Mouse (Mus musculus) MEL (cell line): ENCODE results near the gene Fam219b. TPM values are rescaled to one million over a fixed set of nuclear protein-coding genes. Genes with fewer than 3 reads are reported as not detected.

Source experiments
- DNase-seq: peaks from one replicate; pipeline ENCODE4 v3.0.0; 2011; ENCODE audit warnings: low read depth, low spot score
- H3K27ac ChIP-seq: 2 replicates; pipeline ENCODE4 v1.5.1; 2012; ENCODE audit warnings: low read depth, mild to moderate bottlenecking, control low read depth, low read length, moderate library complexity; ENCODE audit not compliant: control insufficient read depth
- H3K27me3 ChIP-seq, 2 experiments: fragments of 150-350 bp in 1 of 2; sonication (generic) in 1 of 2; 2 replicates each; pipeline ENCODE4 v1.6.1; 2012; ENCODE audit warnings: low read length in 2 of 2, mild to moderate bottlenecking in 2 of 2, improper control_type of control experiment in 1 of 2, moderate library complexity in 1 of 2; ENCODE audit not compliant: insufficient read depth in 2 of 2, control insufficient read depth in 1 of 2
- H3K36me3 ChIP-seq, 2 experiments: 2 replicates each; pipeline ENCODE4 v1.6.1; 2012 to 2014; ENCODE audit warnings: low read length in 2 of 2, improper control_type of control experiment in 1 of 2, inconsistent platforms in 1 of 2, mild to moderate bottlenecking in 1 of 2; ENCODE audit not compliant: insufficient read depth in 2 of 2, control insufficient read depth in 1 of 2
- H3K4me1 ChIP-seq, 2 experiments: fragments of 150-350 bp in 1 of 2; sonication (generic) in 1 of 2; 2 replicates each; pipeline ENCODE4 v1.6.1; 2012; ENCODE audit warnings: low read length in 2 of 2, improper control_type of control experiment in 1 of 2, mild to moderate bottlenecking in 1 of 2; ENCODE audit not compliant: insufficient read depth in 2 of 2, control insufficient read depth in 1 of 2
- H3K4me3 ChIP-seq, 2 experiments: fragments of 150-350 bp in 1 of 2; sonication (generic) in 1 of 2; 2 replicates each; pipeline ENCODE4 v1.5.1; 2012; ENCODE audit warnings: low read depth in 2 of 2, low read length in 2 of 2, mild to moderate bottlenecking in 2 of 2, moderate library complexity in 2 of 2, control low read depth in 1 of 2, improper control_type of control experiment in 1 of 2; ENCODE audit not compliant: control insufficient read depth in 1 of 2, insufficient read depth in 1 of 2
- H3K79me2 ChIP-seq: 2 replicates; pipeline ENCODE4 v1.6.1; 2012; ENCODE audit warnings: mild to moderate bottlenecking, low read length, moderate library complexity; ENCODE audit not compliant: control insufficient read depth, poor library complexity, insufficient read depth
- H3K9ac ChIP-seq: 2 replicates; pipeline ENCODE4 v1.6.1; 2012; ENCODE audit warnings: low read depth, mild to moderate bottlenecking, control low read depth, low read length, moderate library complexity; ENCODE audit not compliant: control insufficient read depth, poor library complexity, severe bottlenecking
- H3K9me3 ChIP-seq: fragments of 150-350 bp; sonication (generic); replicated peaks from 2 replicates; pipeline ENCODE4 v1.6.1; 2012; ENCODE audit warnings: mild to moderate bottlenecking, low read length, improper control_type of control experiment, moderate library complexity; ENCODE audit not compliant: insufficient read depth
- BHLHE40 ChIP-seq: IDR thresholded peaks from 2 replicates; pipeline ENCODE4 v1.6.1; 2012; ENCODE audit warnings: low read depth, mild to moderate bottlenecking, inconsistent platforms, low read length, improper control_type of control experiment, borderline replicate concordance
- CTCF ChIP-seq, 3 experiments: IDR thresholded peaks in 2 of 3; conservative IDR thresholded peaks in 1 of 3; 2 replicates each; pipeline ENCODE4 v1.5.1; 2011 to 2012; ENCODE audit warnings: low read length in 3 of 3, low read depth in 2 of 3, mild to moderate bottlenecking in 2 of 3, improper control_type of control experiment in 1 of 3, inconsistent platforms in 1 of 3, mixed read lengths in 1 of 3, moderate library complexity in 1 of 3; ENCODE audit not compliant: control insufficient read depth in 1 of 3, insufficient read depth in 1 of 3, poor library complexity in 1 of 3, severe bottlenecking in 1 of 3
- E2F4 ChIP-seq: IDR thresholded peaks from 2 replicates; pipeline ENCODE4 v1.6.1; 2011; ENCODE audit warnings: low read depth, low read length, improper control_type of control experiment, borderline replicate concordance
- GATA1 ChIP-seq: IDR thresholded peaks from 2 replicates; pipeline ENCODE4 v1.6.1; 2011; ENCODE audit warnings: low read depth, low read length, improper control_type of control experiment
- JUND ChIP-seq: IDR thresholded peaks from 2 replicates; pipeline ENCODE4 v1.6.1; 2011; ENCODE audit warnings: low read depth, mild to moderate bottlenecking, improper control_type of control experiment, low read length
- KAT2A ChIP-seq: conservative IDR thresholded peaks from 2 replicates; pipeline ENCODE4 v1.6.1; 2012; ENCODE audit warnings: low read depth, low read length, improper control_type of control experiment, inconsistent platforms
- MAFK ChIP-seq: IDR thresholded peaks from 2 replicates; pipeline ENCODE4 v1.6.1; 2011; ENCODE audit warnings: low read depth, mild to moderate bottlenecking, low read length, improper control_type of control experiment, borderline replicate concordance
- MAX ChIP-seq: IDR thresholded peaks from 2 replicates; pipeline ENCODE4 v1.6.1; 2011; ENCODE audit warnings: low read length, improper control_type of control experiment
- MAZ ChIP-seq: IDR thresholded peaks from 2 replicates; pipeline ENCODE4 v1.6.1; 2012; ENCODE audit warnings: low read depth, mild to moderate bottlenecking, inconsistent platforms, low read length, improper control_type of control experiment
- MYC ChIP-seq: IDR thresholded peaks from 2 replicates; pipeline ENCODE4 v1.6.1; 2011; ENCODE audit warnings: low read depth, mild to moderate bottlenecking, low read length, improper control_type of control experiment, moderate library complexity
- POLR2A ChIP-seq, 2 experiments: IDR thresholded peaks; 2 replicates each; pipeline ENCODE4 v1.6.1; 2011 to 2012; ENCODE audit warnings: low read length in 2 of 2, mild to moderate bottlenecking in 2 of 2, control low read depth in 1 of 2, improper control_type of control experiment in 1 of 2, low read depth in 1 of 2, moderate library complexity in 1 of 2; ENCODE audit not compliant: control insufficient read depth in 1 of 2, insufficient read depth in 1 of 2, poor library complexity in 1 of 2
- POLR2AphosphoS2 ChIP-seq: IDR thresholded peaks from 2 replicates; pipeline ENCODE4 v1.6.1; 2011; ENCODE audit warnings: low read length, improper control_type of control experiment
- POLR2AphosphoS5 ChIP-seq: IDR thresholded peaks from 2 replicates; pipeline ENCODE4 v1.6.1; 2012; ENCODE audit warnings: low read depth, borderline replicate concordance, mild to moderate bottlenecking, inconsistent platforms, low read length, moderate library complexity, mixed read lengths
- RAD21 ChIP-seq: IDR thresholded peaks from 2 replicates; pipeline ENCODE4 v1.6.1; 2011; ENCODE audit warnings: mild to moderate bottlenecking, low read depth, low read length, improper control_type of control experiment
- TAL1 ChIP-seq: IDR thresholded peaks from 2 replicates; pipeline ENCODE4 v1.6.1; 2012; ENCODE audit warnings: mild to moderate bottlenecking, inconsistent platforms, low read length, moderate library complexity, mixed read lengths
- TCF12 ChIP-seq: IDR thresholded peaks from 2 replicates; pipeline ENCODE4 v1.6.1; 2014; ENCODE audit warnings: low read depth, mild to moderate bottlenecking, inconsistent platforms, low read length, improper control_type of control experiment, moderate library complexity
- UBTF ChIP-seq: IDR thresholded peaks from 2 replicates; pipeline ENCODE4 v1.6.1; 2012; ENCODE audit warnings: low read depth, mild to moderate bottlenecking, inconsistent platforms, low read length, improper control_type of control experiment, moderate library complexity, borderline replicate concordance; ENCODE audit not compliant: insufficient read depth
- USF1 ChIP-seq: IDR thresholded peaks from 2 replicates; pipeline ENCODE4 v1.6.1; 2014; ENCODE audit warnings: low read depth, mild to moderate bottlenecking, inconsistent platforms, low read length, improper control_type of control experiment, moderate library complexity
- USF2 ChIP-seq, 2 experiments: IDR thresholded peaks; 2 replicates each; pipeline ENCODE4 v1.6.1; 2011 to 2012; ENCODE audit warnings: improper control_type of control experiment in 2 of 2, low read length in 2 of 2, borderline replicate concordance in 1 of 2, inconsistent platforms in 1 of 2, low read depth in 1 of 2, mild to moderate bottlenecking in 1 of 2; ENCODE audit not compliant: insufficient read depth in 1 of 2
- ZNF384 ChIP-seq: IDR thresholded peaks from 2 replicates; pipeline ENCODE4 v1.6.1; 2012; ENCODE audit warnings: low read depth, mild to moderate bottlenecking, inconsistent platforms, low read length, improper control_type of control experiment
- polyA plus RNA-seq, 2 experiments: library from polyadenylated mRNA; stranded (reverse) in 1 of 2; unstranded in 1 of 2; fragments of >175 nt in 1 of 2; fragments of >200 nt in 1 of 2; gene quantifications; 2 replicates each; pipeline versions ENCODE4 v1.2.1 to v1.2.4; 2012; ENCODE audit warnings: low replicate concordance in 2 of 2, low read depth in 1 of 2; ENCODE audit not compliant: insufficient read length in 2 of 2, insufficient read depth in 1 of 2, missing spikeins in 1 of 2
- total RNA-seq: library from RNA; depleted of rRNA; stranded (reverse); fragments of 300-350 nt; gene quantifications from 2 replicates; pipeline ENCODE4 v1.2.3, GENCODE M21; 2012

Gene Fam219b
- total and polyA plus RNA-seq, 3 experiments, result 12.8 to 16.4 TPM; not detected in 1

GRCm38 (mm10) chr9:57584991-57585390 lies 47.7 kb downstream of the Fam219b start:
- no peak overlapping the region for H3K4me3 ChIP-seq
- no peak for TF ChIP-seq TAL1
- TF ChIP-seq E2F4, result no peak
- TF ChIP-seq POLR2A (IDR thresholded peaks at IDR 0.05; ENCODE audit: control insufficient read depth in 1 of 2, insufficient read depth in 1 of 2, low read depth in 1 of 2, low read length in 2 of 2, poor library complexity in 1 of 2), result no peak
- TF ChIP-seq RAD21, result no peak
- TF ChIP-seq MYC, result no peak
- TF ChIP-seq MAZ, result no peak
- TF ChIP-seq MAX, result no peak
- TF ChIP-seq MAFK, result no peak
- TF ChIP-seq BHLHE40, result no peak
- no peak for TF ChIP-seq KAT2A
- no peak for TF ChIP-seq POLR2AphosphoS2
- no peak for TF ChIP-seq ZNF384
- TF ChIP-seq TCF12, result no peak
- no peak for TF ChIP-seq POLR2AphosphoS5
- no peak for TF ChIP-seq USF2 (IDR thresholded peaks at IDR 0.05; ENCODE audit: borderline replicate concordance in 1 of 2, insufficient read depth in 1 of 2, low read depth in 1 of 2, low read length in 2 of 2)
- TF ChIP-seq JUND, result no peak
- TF ChIP-seq USF1, result no peak
- no peak for TF ChIP-seq UBTF
- no peak for TF ChIP-seq GATA1
- TF ChIP-seq CTCF (IDR thresholded peaks at IDR 0.05 in 2 of 3, conservative IDR thresholded peaks at IDR 0.05 in 1 of 3; ENCODE audit: control insufficient read depth in 1 of 3, insufficient read depth in 1 of 3, low read depth in 2 of 3, low read length in 3 of 3, poor library complexity in 1 of 3, severe bottlenecking in 1 of 3), result no peak
- H3K36me3 ChIP-seq, result peaks cover 0 to 5% of the 10 kb centered on the region in 2 experiments; a peak in 3 of 4 replicates
- peaks cover 0 to 5% of the 10 kb centered on the region in 2 experiments; a peak in 2 of 4 replicates for H3K4me1 ChIP-seq
- no peaks in the 10 kb centered on the region for H3K27me3 ChIP-seq
- no peaks in the 10 kb centered on the region for H3K9me3 ChIP-seq
- DNase-seq, result no peak
- peaks cover 3% of the 10 kb centered on the region; the same call in 1 of the 2 replicates for H3K79me2 ChIP-seq
- H3K9ac ChIP-seq, result no peak overlapping the region
- H3K27ac ChIP-seq, result no peak overlapping the region
